Mouse (Mus musculus) monocyte, adult 2 months (primary cell): ENCODE results near the gene Per1.

Source experiments
- DNase-seq, 2 experiments: peaks; one replicate each; pipeline ENCODE4 v3.0.0; 2022; ENCODE audit warnings: low spot score in 2 of 2, low read depth in 1 of 2

Gene Per1

GRCm38 (mm10) chr11:69094697-69095429 is at the start of gene Per1:
Per1 (plus strand) TSS chr11:69095217.
- peak; percentile 98 to 100 for DNase-seq

DNA sequence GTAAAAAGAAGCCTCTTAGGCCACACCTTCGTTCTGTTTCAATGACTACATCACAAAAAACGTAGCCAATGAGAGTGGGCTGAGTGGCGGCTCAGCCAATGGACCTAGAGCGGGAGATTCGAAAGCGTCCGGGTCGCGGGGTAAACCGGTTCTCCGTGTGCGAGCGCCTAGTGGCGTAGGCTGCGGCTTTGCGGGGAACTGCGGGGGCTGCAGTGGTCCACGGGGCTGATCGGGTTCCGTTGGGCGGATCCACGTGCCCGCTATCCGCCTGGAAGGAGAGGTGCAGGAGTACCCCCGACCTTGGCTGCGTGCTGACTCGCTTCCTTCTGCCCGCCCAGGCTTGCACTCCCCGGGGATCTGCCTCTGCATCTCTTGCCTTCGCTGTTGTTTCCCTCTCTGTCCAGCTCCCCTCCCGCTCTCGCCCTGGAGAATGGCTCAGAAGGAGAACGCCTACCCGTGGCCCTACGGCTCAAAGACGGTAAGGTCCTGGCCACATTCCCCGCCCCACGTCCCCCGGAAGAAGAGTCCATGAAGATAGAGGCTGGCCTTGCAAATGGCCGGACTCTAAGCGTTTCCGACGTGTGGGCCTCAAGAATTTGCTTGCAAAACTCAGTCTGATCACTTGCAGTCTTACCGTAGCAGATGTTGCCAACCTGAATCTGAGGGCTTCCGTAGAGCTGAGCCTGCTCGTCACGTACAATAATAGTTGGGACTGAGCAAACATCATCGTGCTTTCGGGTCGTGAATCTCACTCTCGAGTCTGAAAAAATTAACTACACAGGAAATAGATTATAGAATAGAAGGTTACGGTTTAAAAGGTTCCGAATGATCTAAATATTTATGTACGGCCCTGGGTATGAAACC is 49.3 kb upstream of the Per1 start, which contains the start of gene Aurkb:
Aurkb (plus strand) TSS at position 117 of the 864 bp plus-strand sequence.
- DNase-seq = peak in 1 of 2 experiments; percentile 52

- DNase-seq = no peak
Observed at GRCm38 (mm10) chr11:69046395-69046774, 48.6 kb upstream of the Per1 start.

DNA sequence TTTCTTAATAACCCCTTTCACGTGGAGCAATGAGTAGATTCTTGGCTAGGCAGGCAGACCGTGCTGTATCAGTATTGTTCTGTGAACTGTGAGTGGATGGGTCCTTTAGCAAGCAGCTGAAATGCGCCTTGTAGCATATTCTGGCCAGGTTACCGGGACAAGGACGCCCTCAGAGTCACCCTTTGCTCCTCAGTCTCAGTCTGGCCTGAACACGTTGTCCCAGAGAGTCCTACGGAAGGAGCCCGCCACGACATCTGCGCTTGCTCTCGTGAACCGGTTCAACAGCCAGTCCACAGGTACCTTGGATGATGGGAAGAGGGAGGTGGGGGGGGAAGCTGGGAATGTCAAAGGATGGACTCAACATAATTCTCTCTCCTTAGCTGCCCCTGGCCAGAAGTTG is 47.4 kb upstream of the Per1 start:
- no peak for DNase-seq

GRCm38 (mm10) chr11:69048151-69048550 is 46.9 kb upstream of the Per1 start:
- DNase-seq = no peak

GRCm38 (mm10) chr11:69050748-69051147 is 44.3 kb upstream of the Per1 start:
- DNase-seq = no peak

- DNase-seq = no peak
Observed at GRCm38 (mm10) chr11:69051771-69052170, 43.2 kb upstream of the Per1 start.

DNA sequence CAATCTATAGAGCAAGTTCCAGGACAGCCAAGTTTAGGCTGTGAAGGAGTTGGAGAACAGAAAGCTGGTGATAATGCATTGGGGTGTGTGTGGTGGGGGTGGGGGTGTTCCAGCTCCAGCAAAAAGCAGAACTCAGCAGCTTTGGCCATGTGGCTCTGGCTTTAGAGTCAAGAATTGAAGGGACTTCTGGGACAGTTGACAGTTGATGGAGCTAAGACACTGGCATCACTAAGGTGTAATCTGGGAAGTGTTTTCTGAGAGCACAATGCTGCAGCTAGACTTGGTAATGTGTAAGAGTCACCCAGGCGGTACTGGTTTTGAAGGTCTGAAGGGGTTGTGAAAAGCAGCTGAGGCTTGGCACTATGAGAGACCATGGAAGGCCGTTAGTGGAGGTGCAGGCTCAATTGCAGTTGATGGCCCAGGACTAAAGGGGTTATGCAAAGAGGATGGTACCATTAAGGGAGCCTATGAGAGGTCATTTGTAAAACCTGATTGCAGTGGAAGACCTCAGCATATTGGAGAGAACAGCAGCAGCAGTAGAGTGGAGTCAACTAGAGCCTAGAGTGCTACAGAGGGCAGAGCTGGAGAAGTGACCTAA is 42.1 kb upstream of the Per1 start:
- DNase-seq = no peak

DNA sequence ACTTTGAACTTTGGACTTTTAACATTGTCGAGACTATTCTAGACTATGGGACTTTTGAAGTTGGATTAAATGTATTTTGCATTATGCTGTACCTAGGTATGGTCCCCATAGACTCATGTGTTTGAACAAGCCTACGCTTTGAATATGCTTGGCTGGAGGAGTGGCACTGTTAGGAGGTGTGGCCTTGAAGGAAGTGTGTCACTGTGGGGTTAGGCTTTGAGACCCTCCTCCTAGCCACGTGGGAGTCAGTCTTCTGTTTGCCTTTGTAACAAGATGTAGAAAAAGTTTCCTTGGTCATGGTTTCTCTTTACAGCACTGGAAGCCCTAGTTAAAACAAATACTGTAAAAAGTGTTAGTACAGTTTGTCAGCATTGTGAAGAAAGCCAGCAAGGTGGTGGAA is 41.2 kb upstream of the Per1 start:
- DNase-seq = no peak

DNA sequence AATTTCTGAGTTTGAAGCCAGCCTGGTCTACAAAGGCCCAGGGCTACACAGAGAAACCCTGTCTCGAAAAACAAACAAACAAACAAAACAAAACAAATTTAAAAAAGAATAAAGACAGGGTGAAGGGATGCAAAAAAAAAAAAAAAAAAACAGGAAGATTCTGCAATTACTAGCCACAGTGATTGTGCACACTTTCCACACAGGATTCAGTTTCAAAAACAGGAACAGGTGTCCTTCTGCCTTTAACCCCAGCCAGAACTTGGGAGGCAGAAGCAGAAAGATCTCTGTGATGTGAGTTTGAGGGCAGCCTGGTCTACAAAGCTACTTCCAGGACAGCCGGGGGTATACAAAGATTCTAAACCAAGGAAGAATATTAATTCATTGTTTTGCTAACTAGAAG is 36.8 kb upstream of the Per1 start:
- DNase-seq = no peak

DNA sequence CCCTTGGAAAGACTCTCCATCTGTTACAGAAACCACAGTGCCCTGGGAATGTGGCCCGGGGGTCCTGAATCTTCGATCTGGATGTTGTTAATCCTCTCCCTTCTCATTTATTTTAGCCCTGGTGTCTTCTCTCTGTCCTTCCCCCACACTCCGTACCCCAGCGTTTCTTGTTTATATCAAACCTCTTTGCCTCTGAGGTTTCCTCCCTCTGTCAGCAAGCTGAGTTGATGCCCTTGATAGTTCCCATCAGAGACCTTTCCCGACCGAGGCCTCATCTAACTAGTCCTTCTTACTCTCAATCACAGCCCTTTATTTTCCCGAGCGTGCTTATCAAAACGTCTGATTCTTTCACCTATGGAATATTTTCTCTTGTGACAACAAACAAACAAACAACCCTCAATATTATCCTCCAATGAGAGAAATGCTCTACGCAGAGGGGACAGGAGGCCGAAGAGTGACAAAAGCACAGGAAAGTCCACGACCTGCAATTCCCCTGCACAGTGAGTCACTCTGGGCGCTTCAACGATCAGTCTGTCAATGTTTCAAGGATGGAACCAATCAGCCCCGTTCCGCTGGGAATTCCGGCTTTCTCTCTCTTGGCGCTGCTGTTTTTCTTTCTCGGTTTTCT is 36.2 kb upstream of the Per1 start:
- no peak for DNase-seq

DNA sequence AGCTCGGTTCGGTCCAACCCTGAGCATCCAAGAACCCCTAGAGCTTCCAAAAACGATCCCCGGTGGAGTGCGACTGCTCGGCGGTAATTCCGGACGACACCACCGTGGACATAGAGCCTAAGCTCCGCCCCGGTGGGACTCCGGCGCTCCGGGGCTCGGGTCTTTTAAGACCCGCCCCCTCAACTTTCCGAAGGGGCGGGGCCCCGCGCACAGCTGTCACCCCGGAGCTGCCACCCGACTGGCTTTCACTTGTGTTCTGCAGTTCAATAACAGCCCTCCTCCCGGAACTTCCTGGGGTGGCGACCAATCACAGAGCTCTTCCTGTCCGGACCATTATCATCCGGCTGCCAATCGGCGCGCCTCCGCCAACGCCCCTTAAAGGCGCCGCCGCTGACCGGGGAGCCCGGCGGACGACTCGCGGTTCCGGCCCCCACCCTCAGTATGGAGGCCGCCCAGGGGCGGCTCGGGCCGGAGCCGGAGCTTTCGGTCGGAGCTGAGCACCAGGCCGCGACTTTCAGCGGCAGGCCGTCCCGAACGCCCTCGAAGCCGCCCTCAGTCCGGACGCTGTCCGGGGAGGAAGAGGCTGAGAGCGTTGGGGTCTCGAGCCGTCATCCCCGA is 35.6 kb upstream of the Per1 start, which contains the start of gene Borcs6:
Borcs6 (plus strand) TSS at position 361 of the 618 bp plus-strand sequence.
- peak; percentile 83 to 86 for DNase-seq

GRCm38 (mm10) chr11:69059975-69060411 is 35.0 kb upstream of the Per1 start:
- no peak for DNase-seq

DNA sequence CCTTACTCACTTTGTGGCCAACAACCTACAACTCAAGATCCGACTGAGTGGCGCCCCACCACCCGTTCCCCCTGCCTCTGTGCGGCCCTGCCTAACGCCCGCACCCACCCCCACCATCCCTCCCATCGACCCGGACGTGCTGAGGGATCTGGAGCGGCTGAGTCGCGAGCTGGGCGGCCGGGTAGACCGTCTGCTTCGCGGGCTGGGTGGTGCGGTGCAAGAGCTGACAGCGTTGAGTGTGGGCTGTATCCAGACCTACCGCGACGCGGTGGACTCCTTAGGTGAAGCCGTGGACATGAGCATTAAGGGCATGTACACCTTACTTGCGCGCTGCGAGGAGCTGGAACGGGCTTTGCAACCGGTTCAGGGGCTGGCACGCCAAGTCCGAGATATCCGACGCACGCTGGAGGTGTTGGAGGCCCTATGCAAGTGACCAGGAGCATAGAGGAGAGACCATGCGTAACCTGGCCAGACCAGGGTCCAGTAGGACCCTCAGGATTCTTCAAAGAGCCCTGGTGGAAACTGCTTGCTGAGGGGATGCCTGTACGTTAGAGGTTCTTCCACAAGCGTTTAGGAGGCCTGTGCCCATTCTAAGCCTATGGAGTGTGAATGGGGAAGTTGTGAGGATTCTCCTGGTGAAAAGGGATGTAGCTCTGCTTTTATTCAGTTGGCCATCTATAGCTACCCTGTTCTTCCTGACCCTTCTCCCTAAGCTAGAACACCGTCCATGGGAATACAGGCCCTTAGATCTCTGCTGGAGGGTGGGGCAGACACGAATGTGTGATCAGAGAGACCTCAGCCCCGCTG is 34.4 kb upstream of the Per1 start:
- DNase-seq = peak in 1 of 2 experiments; percentile 31

- DNase-seq = no peak
Observed at GRCm38 (mm10) chr11:69061255-69061912, 33.6 kb upstream of the Per1 start.

DNA sequence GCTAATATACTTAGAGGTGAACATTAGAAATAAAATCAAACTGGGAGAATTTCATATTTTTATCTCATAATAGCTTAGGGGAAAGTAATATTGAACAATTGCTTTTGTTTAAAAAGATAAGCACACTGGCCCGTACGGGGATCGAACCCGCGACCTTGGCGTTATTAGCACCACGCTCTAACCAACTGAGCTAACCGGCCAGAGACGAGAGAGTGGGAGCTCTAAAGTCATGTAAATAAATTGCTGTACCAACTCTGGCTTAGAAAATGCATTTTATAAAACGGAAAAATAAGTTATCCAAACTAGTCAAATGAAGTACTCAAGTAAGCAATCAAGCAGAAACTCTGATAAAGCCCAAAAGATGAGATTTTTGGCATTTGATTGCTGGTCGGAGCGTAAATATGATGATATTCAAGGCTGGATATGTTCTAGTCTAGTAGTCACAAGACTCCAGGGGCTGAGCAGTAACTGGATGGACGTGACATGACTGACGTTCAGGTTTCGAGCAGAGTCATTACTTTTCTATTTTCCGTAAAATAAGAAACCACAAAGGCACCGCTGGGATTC is 32.7 kb upstream of the Per1 start:
- DNase-seq = peak in 1 of 2 experiments; percentile 67

GRCm38 (mm10) chr11:69062761-69063224 is 32.2 kb upstream of the Per1 start:
- DNase-seq = peak; percentile 89 to 97

DNA sequence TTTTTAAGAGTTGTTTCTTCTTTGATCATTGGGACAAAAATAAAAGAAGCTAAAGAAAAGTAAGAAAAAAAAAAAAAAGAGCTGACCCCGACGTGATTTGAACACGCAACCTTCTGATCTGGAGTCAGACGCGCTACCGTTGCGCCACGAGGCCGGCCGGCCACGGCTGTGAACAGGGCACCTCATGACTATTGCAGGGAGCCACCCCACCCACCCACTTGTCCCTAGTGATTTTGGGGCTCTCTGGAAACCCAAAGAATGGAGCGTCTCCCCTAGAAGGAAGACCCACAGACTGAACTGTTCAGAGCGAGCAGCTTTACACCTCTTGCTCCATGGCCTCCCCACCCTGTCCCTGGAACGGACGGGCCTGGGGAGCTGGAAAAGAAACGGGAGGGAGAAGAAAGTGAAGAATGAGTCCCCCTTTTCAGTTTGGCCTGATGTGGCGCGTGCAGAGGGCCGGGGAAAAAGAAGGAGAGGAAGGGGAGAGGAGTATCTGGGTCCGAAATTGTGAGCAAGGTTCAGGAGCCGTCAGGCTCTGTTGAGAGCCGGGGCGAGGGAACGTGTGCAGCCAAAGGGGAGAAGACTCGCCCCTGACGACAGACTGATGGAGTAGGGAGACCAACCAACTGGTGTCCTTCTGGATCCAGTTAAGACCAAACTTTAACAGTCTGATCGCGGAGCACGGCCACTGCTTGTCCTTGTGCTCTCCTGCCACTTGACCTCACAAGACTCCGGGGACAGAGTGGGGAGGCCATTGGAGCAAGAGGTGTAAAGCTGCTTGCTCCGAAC is 31.4 kb upstream of the Per1 start:
- peak in 1 of 2 experiments; percentile 73 for DNase-seq
